Mouse (Mus musculus) midbrain, embryonic 12.5 days (tissue): ENCODE measurements around the gene Samd14. TPM values are rescaled to one million over a fixed set of nuclear protein-coding genes. Genes with fewer than 3 reads are reported as not detected.
A peak's percentile ranks its signal among the peaks of the same experiment; 100 is the strongest.
"Not testable (repeated sequence)": the region's sequence is repeated elsewhere in the genome, so short reads cannot be mapped to it uniquely, and the experiment has no call there.

Experiments
- ATAC-seq: fragments of 200-750 bp; cut with Nextera tagmentation; 2 replicates; pipeline ENCODE4 v1.8.0; 2017; ENCODE audit warnings: low read depth, moderate TSS enrichment, moderate library complexity; ENCODE audit not compliant: low FRiP score
- H3K27ac ChIP-seq: fragments of 300-500 bp; sonication (generic); replicated peaks from 2 replicates; pipeline ENCODE4 v1.5.1; 2016; ENCODE audit warnings: mild to moderate bottlenecking
- H3K27me3 ChIP-seq: fragments of 300-500 bp; sonication (generic); 2 replicates; pipeline ENCODE4 v1.6.1; 2016; ENCODE audit warnings: mild to moderate bottlenecking
- H3K36me3 ChIP-seq: fragments of 300-500 bp; sonication (generic); 2 replicates; pipeline ENCODE4 v1.6.1; 2016
- H3K4me1 ChIP-seq: fragments of 300-500 bp; sonication (generic); 2 replicates; pipeline ENCODE4 v1.6.1; 2016
- H3K4me2 ChIP-seq: fragments of 300-500 bp; sonication (generic); replicated peaks from 2 replicates; pipeline ENCODE4 v1.6.1; 2016; ENCODE audit warnings: mild to moderate bottlenecking, moderate library complexity
- H3K4me3 ChIP-seq: fragments of 300-500 bp; sonication (generic); 2 replicates; pipeline ENCODE4 v1.5.1; 2016; ENCODE audit warnings: mild to moderate bottlenecking
- H3K9ac ChIP-seq: fragments of 300-500 bp; sonication (generic); replicated peaks from 2 replicates; pipeline ENCODE4 v1.6.1; 2016; ENCODE audit warnings: mild to moderate bottlenecking, moderate library complexity
- H3K9me3 ChIP-seq: fragments of 300-500 bp; sonication (generic); 2 replicates; pipeline ENCODE4 v1.6.1; 2016; ENCODE audit warnings: mild to moderate bottlenecking
- WGBS: fragments of 180-500 bp; shearing (Covaris S2); methylation state at CpG from one replicate; pipeline ENCODE4 v1.1.7; 2016; 5-methylcytosine and 5-hydroxymethylcytosine counted together
- polyA plus RNA-seq: library from polyadenylated mRNA; unstranded; fragments of >200 nt; fragmentation: Nextera tagmentation; extraction: Ambion mirVana; gene quantifications from 2 replicates; pipeline ENCODE4 v1.2.1, GENCODE M21; 2016

Samd14 gene
- polyA plus RNA-seq, 1 experiment from 2014 or later = 93.5 TPM

- Histone ChIP-seq H3K9ac (peak overlapping the region; percentile 99), H3K4me3 (peak overlapping the region; percentile 85), H3K27me3 (no peaks in the 10 kb centered on the region), H3K27ac (peak overlapping the region; percentile 98), H3K4me2 (peak overlapping the region; percentile 80), H3K9me3 (no peaks in the 10 kb centered on the region), H3K4me1 (peaks cover 63% of the 10 kb centered on the region), H3K36me3 (peaks cover 21% of the 10 kb centered on the region)
- peak; percentile 47 for ATAC-seq
- under 1% methylated on average over 31 of the region's 40 CpGs for WGBS
Measured at GRCm38 (mm10) chr11:95010141-95010739, 561 bp downstream of the Samd14 start.

DNA sequence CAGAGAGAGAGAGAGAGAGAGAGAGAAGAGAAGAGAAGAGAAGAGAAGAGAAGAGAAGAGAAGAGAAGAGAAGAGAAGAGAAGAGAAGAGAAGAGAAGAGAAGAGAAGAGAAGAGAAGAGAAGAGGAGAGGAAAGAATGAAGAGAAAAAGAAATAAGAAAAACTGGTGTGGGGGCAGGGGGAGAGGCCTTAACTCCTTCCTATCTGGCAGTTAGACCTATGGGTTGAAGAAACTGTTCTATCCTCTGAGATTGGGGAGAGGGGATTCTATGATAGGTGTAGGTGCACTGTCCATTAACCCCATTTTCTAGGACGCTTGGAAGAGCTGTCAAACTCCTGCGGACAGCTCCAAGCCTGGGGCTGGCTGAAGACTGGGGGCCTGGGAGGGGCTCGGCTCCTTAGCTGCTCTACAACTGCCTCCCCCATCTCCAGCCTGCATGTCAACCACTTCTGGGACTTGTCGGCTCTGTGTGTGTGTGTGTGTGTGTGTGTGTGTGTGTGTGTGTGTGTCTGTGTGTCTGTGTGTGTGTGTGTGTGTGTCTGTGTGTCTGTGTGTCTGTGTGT lies 1.2 kb downstream of the Samd14 start:
- ATAC-seq, H3K9me3 ChIP-seq, H3K27me3 ChIP-seq: not testable (repeated sequence)
- H3K4me1 ChIP-seq = peaks cover 67% of the 10 kb centered on the region
- peak overlapping the region; percentile 98 for H3K27ac ChIP-seq
- H3K4me2 ChIP-seq = peak overlapping the region; percentile 80
- peak overlapping the region; percentile 99 for H3K9ac ChIP-seq
- 2% methylated on average over 4 of the region's 4 CpGs for WGBS
- peaks cover 22% of the 10 kb centered on the region for H3K36me3 ChIP-seq
- peak overlapping the region; percentile 85 for H3K4me3 ChIP-seq

- Histone ChIP-seq H3K4me2 (peak overlapping the region; percentile 80), H3K4me3 (peak overlapping the region; percentile 85), H3K9me3 (no peaks in the 10 kb centered on the region), H3K9ac (peak overlapping the region; percentile 99), H3K27ac (peak overlapping the region; percentile 76), H3K27me3 (no peaks in the 10 kb centered on the region), H3K4me1 (peaks cover 62% of the 10 kb centered on the region), H3K36me3 (peaks cover 27% of the 10 kb centered on the region)
- no peak for ATAC-seq
- 46% methylated on average over 1 of the region's 1 CpGs for WGBS
Measured at GRCm38 (mm10) chr11:95011416-95011815, 1.7 kb downstream of the Samd14 start.

DNA sequence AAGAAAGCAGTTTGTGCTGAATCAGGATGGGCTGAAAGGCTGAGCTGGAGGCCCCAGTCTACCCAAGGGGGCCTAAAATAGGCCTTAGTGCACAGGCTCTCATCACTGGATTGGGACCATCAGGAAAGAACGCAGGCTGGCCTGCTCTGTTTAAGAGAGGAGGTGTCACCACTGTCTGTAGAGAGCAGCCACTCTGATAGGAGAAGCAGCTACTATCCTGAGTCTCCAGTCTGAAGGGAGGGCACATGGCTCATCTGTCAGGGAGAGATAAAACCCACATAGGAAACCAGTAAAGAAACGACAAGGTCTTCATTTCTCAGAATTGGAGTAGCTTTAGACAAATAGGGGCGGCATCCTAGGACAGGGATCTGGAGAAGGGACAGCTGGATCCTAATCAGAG lies 2.4 kb downstream of the Samd14 start:
- H3K27me3 ChIP-seq = no peaks in the 10 kb centered on the region
- H3K9ac ChIP-seq = peak overlapping the region; percentile 99; the same call in 1 of the 2 replicates
- peak overlapping the region; percentile 80 for H3K4me2 ChIP-seq
- no peaks in the 10 kb centered on the region for H3K9me3 ChIP-seq
- H3K4me1 ChIP-seq = peaks cover 58% of the 10 kb centered on the region
- peak overlapping the region; percentile 85 for H3K4me3 ChIP-seq
- peaks cover 33% of the 10 kb centered on the region for H3K36me3 ChIP-seq
- ATAC-seq = no peak
- 54% methylated on average over 3 of the region's 3 CpGs for WGBS
- H3K27ac ChIP-seq = peak overlapping the region; percentile 76

DNA sequence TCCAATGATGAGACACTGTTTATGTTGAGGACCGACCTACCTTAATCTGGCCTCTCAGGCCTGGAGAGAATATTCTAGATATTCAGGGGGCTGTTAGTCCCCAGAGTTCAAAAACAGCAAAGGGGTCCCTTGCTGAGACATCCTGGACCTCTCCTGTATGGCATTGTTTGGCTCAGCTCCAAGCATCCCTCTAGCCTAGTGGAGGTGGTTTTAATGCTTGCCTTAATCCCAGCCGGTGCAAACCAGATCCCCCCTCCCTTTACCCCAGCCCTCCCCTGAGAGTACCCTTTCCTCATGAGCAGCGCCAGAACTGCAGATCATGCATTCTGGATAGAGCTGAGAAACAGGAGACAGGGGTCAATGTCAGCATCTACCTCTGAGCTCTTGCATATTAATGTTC lies 2.8 kb downstream of the Samd14 start:
- Histone ChIP-seq H3K4me3 (peak overlapping the region; percentile 85), H3K9ac (peak overlapping the region; percentile 99; the same call in 1 of the 2 replicates), H3K9me3 (no peaks in the 10 kb centered on the region), H3K4me2 (peak overlapping the region; percentile 80), H3K27me3 (no peaks in the 10 kb centered on the region), H3K27ac (peak overlapping the region; percentile 76), H3K4me1 (peaks cover 54% of the 10 kb centered on the region), H3K36me3 (peaks cover 36% of the 10 kb centered on the region)
- WGBS = 33% methylated on average over 3 of the region's 3 CpGs
- ATAC-seq = no peak

DNA sequence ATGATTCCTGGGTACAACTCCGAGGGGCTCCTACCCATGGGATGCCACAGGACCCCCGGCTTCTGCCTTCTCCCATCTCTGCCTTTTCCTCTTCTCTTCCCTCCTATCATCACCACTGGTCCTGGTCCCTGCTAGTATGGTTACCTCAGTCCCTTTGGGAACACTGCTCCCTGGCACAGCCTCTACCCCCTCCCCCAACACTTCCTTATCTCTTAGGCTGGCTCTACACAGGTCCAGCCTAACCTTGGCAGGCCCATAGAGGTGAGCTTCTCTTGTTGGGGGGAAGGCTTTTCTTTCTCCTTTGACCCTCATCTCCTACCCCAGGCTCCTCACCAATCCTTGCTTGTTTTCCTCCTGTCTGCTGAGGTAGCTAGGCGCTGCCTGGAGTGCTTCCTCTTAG lies 5.8 kb downstream of the Samd14 start:
- peaks cover 38% of the 10 kb centered on the region for H3K4me1 ChIP-seq
- H3K9me3 ChIP-seq = no peaks in the 10 kb centered on the region
- no peak overlapping the region for H3K4me2 ChIP-seq
- H3K36me3 ChIP-seq = peaks cover 62% of the 10 kb centered on the region
- no peak overlapping the region for H3K9ac ChIP-seq
- no peaks in the 10 kb centered on the region for H3K27me3 ChIP-seq
- WGBS = 78% methylated on average over 3 of the region's 3 CpGs
- H3K4me3 ChIP-seq = no peak overlapping the region
- H3K27ac ChIP-seq = peak overlapping the region; percentile 4; the same call in 1 of the 2 replicates
- ATAC-seq = no peak

DNA sequence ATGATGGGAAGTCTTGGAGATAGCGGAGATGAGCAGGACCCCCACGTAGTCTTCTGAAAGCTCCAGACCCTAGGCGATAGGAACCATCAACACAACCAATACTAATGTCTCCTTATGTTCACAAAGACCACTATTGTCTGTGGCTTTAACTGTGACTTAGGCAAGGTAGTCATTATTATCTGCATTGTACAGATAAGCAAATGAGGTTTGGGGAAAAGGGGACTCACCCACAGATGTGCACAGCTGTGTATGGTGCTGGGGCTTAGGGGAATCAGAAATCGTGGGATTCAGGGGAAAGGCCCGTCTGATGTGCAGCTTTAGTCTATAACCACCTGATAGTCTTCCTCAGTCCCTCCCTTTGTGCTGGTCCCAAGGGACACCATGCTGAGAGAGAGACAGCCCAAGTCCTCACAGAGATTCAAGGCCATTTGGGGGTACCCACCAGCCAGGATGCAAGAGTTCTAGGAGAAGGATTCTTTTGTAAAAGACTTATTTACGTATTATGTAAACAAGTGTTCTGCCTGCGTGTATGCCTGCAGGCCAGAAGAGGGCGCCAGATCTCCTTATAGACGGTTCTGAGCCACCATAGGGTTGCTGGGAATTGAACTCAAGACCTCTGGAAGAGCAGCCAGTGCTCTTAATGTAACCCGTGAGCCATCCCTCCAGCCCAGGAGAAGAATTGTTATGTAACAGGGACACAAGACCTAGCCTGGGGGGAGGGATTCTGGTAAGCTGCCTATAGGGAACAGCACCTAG lies 12.7 kb downstream of the Samd14 start:
- no peak overlapping the region for H3K4me2 ChIP-seq
- H3K27ac ChIP-seq = no peak overlapping the region
- no peak overlapping the region for H3K4me3 ChIP-seq
- no peaks in the 10 kb centered on the region for H3K27me3 ChIP-seq
- no peaks in the 10 kb centered on the region for H3K4me1 ChIP-seq
- ATAC-seq = no peak
- H3K36me3 ChIP-seq = peaks cover 85% of the 10 kb centered on the region
- no peak overlapping the region for H3K9ac ChIP-seq
- 85% methylated on average over 10 of the region's 10 CpGs for WGBS
- no peaks in the 10 kb centered on the region for H3K9me3 ChIP-seq

DNA sequence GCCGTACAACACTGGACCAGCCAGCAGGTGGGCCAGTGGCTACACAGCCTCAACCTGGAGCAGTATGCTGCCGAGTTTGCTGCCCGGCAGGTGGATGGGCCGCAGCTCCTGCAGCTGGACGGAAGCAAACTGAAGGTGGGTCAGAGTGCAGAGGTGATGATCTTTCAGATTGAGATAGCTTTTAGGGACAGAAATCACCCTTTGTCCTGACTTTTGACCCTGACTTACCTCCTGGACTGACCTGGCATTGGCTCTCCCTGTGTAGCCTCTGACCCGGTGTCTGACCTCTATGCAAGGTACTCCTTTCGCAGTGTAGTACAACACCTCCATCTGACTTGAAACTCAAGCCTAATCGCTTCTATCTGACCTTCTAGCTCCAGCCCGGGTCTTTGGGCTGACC lies 13.8 kb downstream of the Samd14 start:
- WGBS = 97% methylated on average over 9 of the region's 9 CpGs
- Histone ChIP-seq H3K4me1 (no peaks in the 10 kb centered on the region), H3K27me3 (no peaks in the 10 kb centered on the region), H3K9ac (no peak overlapping the region), H3K27ac (no peak overlapping the region), H3K9me3 (no peaks in the 10 kb centered on the region), H3K4me3 (no peak overlapping the region), H3K36me3 (peaks cover 79% of the 10 kb centered on the region), H3K4me2 (no peak overlapping the region)
- no peak for ATAC-seq

DNA sequence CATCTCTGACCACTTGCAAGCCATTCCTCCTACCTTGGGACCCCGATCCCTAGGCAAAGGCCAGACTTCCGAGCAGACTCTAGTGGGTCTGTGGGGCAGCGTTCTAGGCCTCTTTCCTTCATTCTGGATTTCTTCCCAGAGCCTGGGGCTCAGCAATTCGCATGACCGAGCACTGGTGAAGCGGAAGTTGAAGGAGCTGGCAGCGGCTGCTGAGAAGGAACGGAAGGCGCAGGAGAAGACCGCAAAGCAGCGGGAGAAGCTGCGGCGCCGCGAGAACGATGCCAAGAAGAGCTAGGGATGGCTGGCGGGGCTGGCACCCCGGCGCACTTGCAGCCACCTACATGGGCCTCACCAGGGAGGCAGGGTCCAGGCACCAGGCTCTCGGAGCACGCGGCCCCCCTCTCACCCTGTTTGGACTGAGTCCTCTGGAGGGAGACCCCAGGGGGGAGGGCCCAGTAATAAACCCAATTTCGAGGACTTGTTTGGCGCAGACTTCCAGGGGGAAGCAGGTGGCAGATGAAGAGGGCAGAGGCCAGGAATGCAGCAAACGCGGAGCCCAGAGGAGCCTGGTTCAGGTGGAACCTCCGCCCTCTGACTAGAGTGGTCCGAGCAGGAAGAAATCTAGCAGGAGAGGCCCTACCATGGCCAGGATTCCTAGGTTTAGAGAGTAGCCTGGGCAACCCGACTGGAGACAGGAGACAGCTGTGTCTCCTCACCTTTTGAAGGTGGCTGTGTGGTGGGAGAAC lies 14.9 kb downstream of the Samd14 start:
- Histone ChIP-seq H3K4me1 (no peaks in the 10 kb centered on the region), H3K9me3 (no peaks in the 10 kb centered on the region), H3K4me3 (no peak overlapping the region), H3K9ac (no peak overlapping the region), H3K4me2 (no peak overlapping the region), H3K27ac (peak overlapping the region; percentile 12), H3K27me3 (no peaks in the 10 kb centered on the region), H3K36me3 (peaks cover 67% of the 10 kb centered on the region)
- WGBS = 66% methylated on average over 29 of the region's 29 CpGs
- no peak for ATAC-seq

GRCm38 (mm10) chr11:95025227-95026012 lies 15.7 kb downstream of the Samd14 start:
- Histone ChIP-seq H3K36me3 (peaks cover 59% of the 10 kb centered on the region), H3K27ac (peak overlapping the region; percentile 12; the same call in 1 of the 2 replicates), H3K9me3 (no peaks in the 10 kb centered on the region), H3K9ac (no peak overlapping the region), H3K4me1 (no peaks in the 10 kb centered on the region), H3K4me2 (no peak overlapping the region), H3K4me3 (no peak overlapping the region), H3K27me3 (no peaks in the 10 kb centered on the region)
- peak; percentile 13; the same call in 1 of the 2 replicates for ATAC-seq
- 89% methylated on average over 11 of the region's 11 CpGs for WGBS

- Histone ChIP-seq H3K36me3 (peaks cover 52% of the 10 kb centered on the region), H3K4me1 (no peaks in the 10 kb centered on the region), H3K4me2 (no peak overlapping the region), H3K27ac (no peak overlapping the region), H3K27me3 (no peaks in the 10 kb centered on the region), H3K9me3 (no peaks in the 10 kb centered on the region), H3K4me3 (no peak overlapping the region), H3K9ac (no peak overlapping the region)
- WGBS = 79% methylated on average over 6 of the region's 6 CpGs
- ATAC-seq = peak; percentile 42; the same call in 1 of the 2 replicates
Measured at GRCm38 (mm10) chr11:95026090-95026542, 16.4 kb downstream of the Samd14 start.
